Mouse (Mus musculus): Measurements from ENCODE around the gene Gm525. TPM values are rescaled to one million over a fixed set of nuclear protein-coding genes. Genes with fewer than 3 reads are reported as not detected.
"Not testable (repeated sequence)": the region's sequence is repeated elsewhere in the genome, so short reads cannot be mapped to it uniquely, and the experiment has no call there.

The Gm525 gene
- not detected in 2 replicates for polyA plus RNA-seq (2016; fragmentation: Nextera tagmentation; extraction: Ambion mirVana)

DNA sequence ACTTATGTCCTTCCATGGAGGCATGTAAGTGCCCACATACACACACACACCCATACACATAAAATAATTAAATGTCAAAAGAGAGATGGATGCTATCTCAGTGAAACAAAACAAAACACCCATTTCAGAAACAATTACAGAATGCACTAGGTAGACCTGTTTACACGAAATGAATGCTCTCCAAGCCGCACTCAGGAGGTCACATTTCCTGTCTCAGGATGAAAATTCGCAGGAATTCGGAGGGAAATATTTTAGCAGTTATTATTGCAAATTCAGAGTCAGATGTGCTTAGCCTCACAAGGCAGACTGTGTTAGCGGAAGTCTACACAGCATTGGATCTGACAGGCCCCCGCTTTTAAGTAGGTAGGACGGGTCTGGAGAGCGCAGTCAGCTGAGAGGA is at the start of gene Gm525:
Gene Gm525 (plus strand): TSS at position 301 of the 400 bp plus-strand sequence.
- WGBS = 93% methylated on average over 8 of the region's 8 CpGs

DNA sequence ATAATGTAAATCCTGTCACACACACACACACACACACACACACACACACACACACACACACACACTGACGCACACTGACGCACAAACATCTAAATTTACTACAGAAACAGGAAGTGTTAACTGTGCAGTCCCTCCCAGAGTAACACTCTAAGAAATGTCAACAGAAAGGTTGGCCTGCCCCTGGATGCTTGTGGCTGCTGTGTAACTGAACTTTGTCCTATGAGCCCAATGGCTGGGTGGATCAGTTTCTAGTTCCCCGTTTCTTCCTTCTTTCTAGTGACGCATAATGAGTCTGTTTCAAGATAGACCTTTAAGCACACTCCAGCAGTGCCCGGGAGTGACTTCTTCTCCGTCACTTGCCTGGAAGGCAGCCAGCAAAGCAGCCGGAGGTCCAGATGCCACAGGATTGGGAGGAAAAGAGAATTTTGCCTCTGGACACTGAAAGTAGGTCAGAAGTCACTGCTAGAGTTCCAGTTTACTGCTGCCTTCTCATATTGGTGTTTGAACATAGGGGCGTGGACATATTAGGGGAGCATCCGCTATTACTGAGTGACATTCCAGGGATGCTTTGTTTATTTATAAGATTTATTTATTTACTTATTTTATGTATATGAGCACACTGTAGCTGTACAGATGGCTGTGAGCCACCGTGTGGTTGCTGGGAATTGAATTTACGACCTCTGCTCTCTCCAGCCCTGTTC is 49.3 kb upstream of the Gm525 start:
- no peaks in the 10 kb centered on the region for H3K36me3 ChIP-seq
- 0 out of 2 replicates have a peak, but pooled peaks cover 5% of the 10 kb centered on the region for H3K4me1 ChIP-seq
- H3K4me2 ChIP-seq (replicated peaks) = no peak overlapping the region
- WGBS = 57% methylated on average over 11 of the region's 11 CpGs
- H3K27ac ChIP-seq = no peak overlapping the region
- no peak overlapping the region for H3K4me3 ChIP-seq
- no peak for ATAC-seq (ENCODE audit: low FRiP score, low read depth)
- no peaks in the 10 kb centered on the region for H3K27me3 ChIP-seq (replicated peaks)
- no peaks in the 10 kb centered on the region for H3K9me3 ChIP-seq
- no peak overlapping the region for H3K9ac ChIP-seq

More for the DNA sequence above, at the start of gene Gm525:
- Histone ChIP-seq H3K4me2 (replicated peaks) (no peak within 1 kb of the TSS), H3K4me3 (no peak within 1 kb of the TSS), H3K9ac (no peak within 1 kb of the TSS), H3K36me3 (no peaks in the 10 kb centered on the region), H3K27me3 (replicated peaks) (no peaks in the 10 kb centered on the region), H3K27ac (no peak within 1 kb of the TSS), H3K9me3 (no peaks in the 10 kb centered on the region), H3K4me1 (no peaks in the 10 kb centered on the region)
- ATAC-seq (ENCODE audit: low FRiP score, low read depth) = no peak

- Histone ChIP-seq H3K27ac (no peak overlapping the region), H3K36me3 (no peaks in the 10 kb centered on the region), H3K4me2 (replicated peaks) (no peak overlapping the region), H3K9me3 (no peaks in the 10 kb centered on the region), H3K27me3 (replicated peaks) (no peaks in the 10 kb centered on the region), H3K4me3 (no peak overlapping the region), H3K9ac (no peak overlapping the region), H3K4me1 (0 out of 2 replicates have a peak, but pooled peaks cover 5% of the 10 kb centered on the region)
- 72% methylated on average over 3 of the region's 3 CpGs for WGBS
- no peak for ATAC-seq (ENCODE audit: low FRiP score, low read depth)
Observed at GRCm38 (mm10) chr11:89025603-89026002, 48.0 kb upstream of the Gm525 start.

GRCm38 (mm10) chr11:89026117-89026516 is 47.5 kb upstream of the Gm525 start:
- H3K4me3 ChIP-seq = no peak overlapping the region
- no peak overlapping the region for H3K9ac ChIP-seq
- no peak for ATAC-seq (ENCODE audit: low FRiP score, low read depth)
- no peak overlapping the region for H3K27ac ChIP-seq
- no peaks in the 10 kb centered on the region for H3K9me3 ChIP-seq
- 95% methylated on average over 3 of the region's 3 CpGs for WGBS
- no peak overlapping the region for H3K4me2 ChIP-seq (replicated peaks)
- no peaks in the 10 kb centered on the region for H3K36me3 ChIP-seq
- H3K27me3 ChIP-seq (replicated peaks) = no peaks in the 10 kb centered on the region
- H3K4me1 ChIP-seq = 0 out of 2 replicates have a peak, but pooled peaks cover 5% of the 10 kb centered on the region

DNA sequence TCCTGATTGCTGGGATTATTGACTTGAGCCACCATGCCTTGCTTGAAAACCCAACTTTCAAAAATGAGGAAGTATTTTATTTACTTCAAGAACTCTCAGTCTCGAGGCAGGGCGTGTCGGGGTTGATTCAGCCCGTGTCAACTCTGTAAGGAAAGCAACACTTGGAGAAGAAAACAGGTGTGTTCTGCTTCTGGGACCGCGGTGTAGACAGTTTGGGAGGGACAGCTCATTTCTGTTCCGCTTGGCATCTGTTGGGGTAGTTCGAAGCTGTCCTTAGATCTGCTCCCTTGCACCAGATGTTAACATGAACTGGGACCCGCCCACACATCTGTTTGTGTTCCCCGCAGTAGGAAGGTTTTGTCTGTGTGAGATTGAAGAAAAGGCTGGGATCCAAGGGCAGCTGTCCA is 45.7 kb upstream of the Gm525 start:
- WGBS = 84% methylated on average over 10 of the region's 10 CpGs
- Histone ChIP-seq H3K4me3 (no peak overlapping the region), H3K9ac (no peak overlapping the region), H3K9me3 (no peaks in the 10 kb centered on the region), H3K4me2 (replicated peaks) (no peak overlapping the region), H3K27me3 (replicated peaks) (no peaks in the 10 kb centered on the region), H3K36me3 (no peaks in the 10 kb centered on the region), H3K27ac (no peak overlapping the region), H3K4me1 (0 out of 2 replicates have a peak, but pooled peaks cover 5% of the 10 kb centered on the region)
- no peak for ATAC-seq (ENCODE audit: low FRiP score, low read depth)

DNA sequence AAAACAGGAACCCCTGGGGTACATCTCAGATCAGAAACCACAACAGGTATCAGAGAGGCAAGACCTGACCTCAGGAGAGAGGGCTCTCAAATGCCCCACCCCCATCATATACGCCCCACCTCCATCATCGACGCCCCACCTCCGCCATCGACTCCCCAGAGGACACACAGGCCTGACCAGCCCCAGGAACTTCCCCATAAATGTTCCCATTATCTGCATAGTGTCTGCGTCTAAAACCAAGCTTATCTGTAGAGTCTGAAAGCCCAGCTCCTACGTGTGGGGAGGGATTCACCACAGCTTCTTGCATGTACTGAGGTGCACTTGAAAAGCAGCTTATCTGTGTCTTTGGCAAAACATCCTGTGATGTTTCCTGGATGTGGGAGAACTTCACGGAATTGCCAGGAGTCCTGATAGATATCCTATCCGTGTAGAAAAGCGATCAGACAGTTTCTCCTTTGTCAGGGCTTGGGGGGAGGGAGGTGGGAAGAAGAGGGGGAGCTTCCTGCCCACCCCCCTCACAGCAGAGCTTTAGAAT is 44.7 kb upstream of the Gm525 start:
- Histone ChIP-seq H3K4me2 (replicated peaks) (no peak overlapping the region), H3K27me3 (replicated peaks) (no peaks in the 10 kb centered on the region), H3K9ac (no peak overlapping the region), H3K36me3 (no peaks in the 10 kb centered on the region), H3K4me1 (0 out of 2 replicates have a peak, but pooled peaks cover 5% of the 10 kb centered on the region), H3K4me3 (no peak overlapping the region), H3K27ac (no peak overlapping the region), H3K9me3 (no peaks in the 10 kb centered on the region)
- ATAC-seq (ENCODE audit: low FRiP score, low read depth) = no peak
- WGBS = 64% methylated on average over 10 of the region's 10 CpGs

- H3K4me3 ChIP-seq = no peak overlapping the region
- WGBS = 76% methylated on average over 6 of the region's 6 CpGs
- H3K9me3 ChIP-seq = no peaks in the 10 kb centered on the region
- H3K4me1 ChIP-seq = no peaks in the 10 kb centered on the region
- H3K4me2 ChIP-seq (replicated peaks) = no peak overlapping the region
- H3K27ac ChIP-seq = no peak overlapping the region
- H3K9ac ChIP-seq = no peak overlapping the region
- H3K27me3 ChIP-seq (replicated peaks) = no peaks in the 10 kb centered on the region
- no peaks in the 10 kb centered on the region for H3K36me3 ChIP-seq
- no peak for ATAC-seq (ENCODE audit: low FRiP score, low read depth)
Observed at GRCm38 (mm10) chr11:89030552-89030951, 43.1 kb upstream of the Gm525 start.

- Histone ChIP-seq H3K4me2 (replicated peaks) (no peak overlapping the region), H3K36me3 (no peaks in the 10 kb centered on the region), H3K9ac (no peak overlapping the region), H3K4me3 (no peak overlapping the region), H3K4me1 (no peaks in the 10 kb centered on the region), H3K27ac (no peak overlapping the region), H3K27me3 (replicated peaks) (no peaks in the 10 kb centered on the region), H3K9me3 (no peaks in the 10 kb centered on the region)
- WGBS = 67% methylated on average over 1 of the region's 1 CpGs
- ATAC-seq (ENCODE audit: low FRiP score, low read depth) = no peak
Observed at GRCm38 (mm10) chr11:89031189-89031588, 42.5 kb upstream of the Gm525 start.

GRCm38 (mm10) chr11:89034592-89034991 is 39.0 kb upstream of the Gm525 start:
- no peak for ATAC-seq (ENCODE audit: low FRiP score, low read depth)
- Histone ChIP-seq H3K27me3 (replicated peaks) (no peaks in the 10 kb centered on the region), H3K4me3 (no peak overlapping the region), H3K9me3 (no peaks in the 10 kb centered on the region), H3K4me1 (no peaks in the 10 kb centered on the region), H3K9ac (no peak overlapping the region), H3K4me2 (replicated peaks) (no peak overlapping the region), H3K36me3 (peaks cover 6% of the 10 kb centered on the region; the same call in 1 of the 2 replicates), H3K27ac (no peak overlapping the region)

GRCm38 (mm10) chr11:89035552-89035951 is 38.1 kb upstream of the Gm525 start:
- peaks cover 16% of the 10 kb centered on the region for H3K36me3 ChIP-seq
- ATAC-seq (ENCODE audit: low FRiP score, low read depth) = no peak
- no peak overlapping the region for H3K4me3 ChIP-seq
- H3K27me3 ChIP-seq (replicated peaks) = no peaks in the 10 kb centered on the region
- H3K9me3 ChIP-seq = no peaks in the 10 kb centered on the region
- H3K9ac ChIP-seq = no peak overlapping the region
- H3K4me2 ChIP-seq (replicated peaks) = no peak overlapping the region
- H3K27ac ChIP-seq = no peak overlapping the region
- H3K4me1 ChIP-seq = no peaks in the 10 kb centered on the region
- WGBS = 82% methylated on average over 3 of the region's 3 CpGs

DNA sequence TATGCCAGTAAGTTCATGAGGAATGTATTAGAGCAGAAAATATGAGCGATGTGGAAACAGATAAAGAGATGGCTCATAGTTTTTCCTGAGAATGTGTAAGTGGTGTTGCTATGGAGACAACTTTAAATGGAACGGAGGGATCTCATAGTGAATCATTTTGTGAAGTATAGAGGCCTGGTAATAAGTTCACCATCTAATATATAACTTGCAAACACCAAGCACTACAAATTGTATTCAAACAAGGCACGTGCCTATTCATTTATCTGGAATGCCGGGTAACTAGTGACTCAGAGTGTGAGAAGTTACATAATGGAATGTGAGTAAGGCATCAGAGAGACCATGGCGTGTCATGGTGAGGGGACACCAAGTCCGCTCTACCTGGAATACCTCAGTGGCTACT is 35.1 kb upstream of the Gm525 start:
- H3K36me3 ChIP-seq = peaks cover 28% of the 10 kb centered on the region
- no peak overlapping the region for H3K27ac ChIP-seq
- H3K9ac ChIP-seq = no peak overlapping the region
- no peak for ATAC-seq (ENCODE audit: low FRiP score, low read depth)
- H3K27me3 ChIP-seq (replicated peaks) = no peaks in the 10 kb centered on the region
- no peak overlapping the region for H3K4me3 ChIP-seq
- 91% methylated on average over 6 of the region's 6 CpGs for WGBS
- H3K4me2 ChIP-seq (replicated peaks) = no peak overlapping the region
- H3K9me3 ChIP-seq = no peaks in the 10 kb centered on the region
- no peaks in the 10 kb centered on the region for H3K4me1 ChIP-seq

DNA sequence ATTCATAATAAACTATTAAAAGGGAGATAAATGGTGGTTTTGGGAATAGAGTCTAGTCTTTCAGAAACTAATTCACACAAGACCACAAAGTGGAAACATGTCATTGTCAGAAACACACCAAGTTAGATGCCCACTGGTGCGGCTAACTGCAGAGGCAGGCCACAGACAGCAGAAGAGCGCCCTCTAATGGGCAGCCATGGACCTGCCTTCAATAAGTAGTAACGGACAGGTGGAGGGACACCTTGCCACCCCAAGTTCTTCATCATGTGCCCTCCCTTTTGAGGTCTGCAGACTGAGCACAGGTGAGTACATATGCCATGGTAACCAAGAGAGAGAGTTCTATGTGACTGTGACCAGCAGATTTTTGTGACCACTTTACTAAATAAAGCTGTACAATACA is 34.3 kb upstream of the Gm525 start:
- Histone ChIP-seq H3K9ac (no peak overlapping the region), H3K9me3 (no peaks in the 10 kb centered on the region), H3K4me2 (replicated peaks) (no peak overlapping the region), H3K27ac (no peak overlapping the region), H3K4me3 (no peak overlapping the region), H3K27me3 (replicated peaks) (no peaks in the 10 kb centered on the region), H3K4me1 (no peaks in the 10 kb centered on the region), H3K36me3 (peaks cover 34% of the 10 kb centered on the region)
- WGBS = 30% methylated on average over 3 of the region's 3 CpGs
- no peak for ATAC-seq (ENCODE audit: low FRiP score, low read depth)

DNA sequence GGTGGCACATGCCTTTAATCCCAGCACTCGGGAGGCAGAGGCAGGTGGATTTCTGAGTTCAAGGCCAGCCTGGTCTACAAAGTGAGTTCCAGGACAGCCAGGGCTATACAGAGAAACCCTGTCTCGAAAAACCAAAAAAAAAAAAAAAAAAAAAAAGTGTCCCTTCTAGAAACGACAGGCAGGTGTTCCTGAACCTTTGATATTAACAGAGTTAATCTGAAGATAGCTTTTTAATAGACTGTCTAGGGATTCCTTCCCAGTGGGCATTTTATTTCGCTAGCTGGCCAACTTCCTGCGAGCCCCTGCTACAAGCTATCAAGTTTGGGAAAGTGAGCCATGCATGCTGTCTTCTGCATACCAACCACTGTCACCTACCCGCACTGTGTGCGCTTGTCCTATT is 32.6 kb upstream of the Gm525 start:
- H3K27ac ChIP-seq; H3K4me2 ChIP-seq (replicated peaks); H3K27me3 ChIP-seq (replicated peaks); H3K9me3 ChIP-seq; H3K9ac ChIP-seq; H3K4me1 ChIP-seq; H3K4me3 ChIP-seq; ATAC-seq (ENCODE audit: low FRiP score, low read depth): not testable (repeated sequence)
- WGBS = 96% methylated on average over 6 of the region's 7 CpGs
- H3K36me3 ChIP-seq = peaks cover 49% of the 10 kb centered on the region

All from neural tube, embryonic 12.5 days (tissue).